Mouse (Mus musculus) megakaryocyte, embryonic 14.5 days (primary cell): Measurements from ENCODE around the gene Rnf43.

Source experiments
- FLI1 ChIP-seq: IDR thresholded peaks from 2 replicates; pipeline ENCODE4 v1.6.1; 2012; ENCODE audit warnings: low read length, inconsistent platforms, mixed read lengths
- GATA1 ChIP-seq: IDR thresholded peaks from 3 replicates; pipeline ENCODE4 v1.6.1; 2012; ENCODE audit warnings: mixed read lengths, low read length, inconsistent platforms, borderline replicate concordance

GRCm38 (mm10) chr11:87727021-87727420 lies 64.5 kb downstream of the Rnf43 start:
- TF ChIP-seq GATA1 (no peak), FLI1 (no peak)
